Mouse (Mus musculus) olfactory bulb, adult 2 months (tissue): Measurements from ENCODE around the gene Gm49387.

Source experiments
- CTCF ChIP-seq: fragments of 200-500 bp; IDR thresholded peaks from 2 replicates; pipeline ENCODE4 v1.5.1; 2012; ENCODE audit warnings: low read depth, mild to moderate bottlenecking, low read length, moderate library complexity; ENCODE audit not compliant: insufficient read depth
- POLR2A ChIP-seq: fragments of 200-500 bp; IDR thresholded peaks from 2 replicates; pipeline ENCODE4 v1.6.1; 2012; ENCODE audit warnings: mild to moderate bottlenecking, low read depth, low read length, moderate library complexity; ENCODE audit not compliant: insufficient read depth

DNA sequence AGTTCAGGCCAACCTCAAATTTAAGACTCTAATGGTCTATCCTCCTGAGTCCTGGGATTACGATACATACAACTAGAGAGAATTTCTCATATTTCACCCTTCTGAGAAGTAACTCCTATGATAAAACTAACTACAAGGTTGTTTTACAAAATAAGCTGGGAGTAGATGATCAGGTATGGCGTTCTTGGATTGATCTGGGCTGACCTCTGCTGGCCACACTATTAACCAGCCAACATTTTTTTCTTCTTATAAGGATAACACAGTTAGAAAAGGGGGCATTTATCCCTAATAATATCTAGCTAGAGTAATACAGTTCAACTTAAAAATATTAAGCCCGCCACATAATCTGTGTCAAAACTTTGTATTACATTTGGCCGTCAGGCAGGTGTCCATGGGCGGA lies 35.8 kb downstream of the Gm49387 start:
- TF ChIP-seq CTCF (no peak), POLR2A (no peak)
